Mouse (Mus musculus) kidney, embryonic 16.5 days (tissue): ENCODE measurements at regions not wholly inside any gene's neighbourhood (a gene's known extent, or its start where the extent isn't known, plus 50 kb on each side); places are given as distances from the start of the nearest gene placed in this dataset.

Experiments used
- ATAC-seq: fragments of 200-750 bp; cut with Nextera tagmentation; 2 replicates; pipeline ENCODE4 v1.8.0; 2017; ENCODE audit warnings: moderate TSS enrichment; ENCODE audit not compliant: low FRiP score, low TSS enrichment
- H3K27ac ChIP-seq: fragments of 300-500 bp; sonication (generic); 2 replicates; pipeline ENCODE4 v1.5.1; 2014; ENCODE audit warnings: low read length
- H3K27me3 ChIP-seq: fragments of 300-500 bp; sonication (generic); 2 replicates; pipeline ENCODE4 v1.6.1; 2014; ENCODE audit warnings: low read length, control low read depth, mixed read lengths; ENCODE audit not compliant: insufficient read depth
- H3K36me3 ChIP-seq: fragments of 300-500 bp; sonication (generic); 2 replicates; pipeline ENCODE4 v1.6.1; 2014; ENCODE audit warnings: low read length, control low read depth, mixed read lengths; ENCODE audit not compliant: insufficient read depth
- H3K4me1 ChIP-seq: fragments of 300-500 bp; sonication (generic); 2 replicates; pipeline ENCODE4 v1.6.1; 2014; ENCODE audit warnings: low read length, control low read depth, mixed read lengths; ENCODE audit not compliant: insufficient read depth
- H3K4me2 ChIP-seq: fragments of 300-500 bp; sonication (generic); replicated peaks from 2 replicates; pipeline ENCODE4 v1.6.1; 2014; ENCODE audit warnings: low read depth, low read length
- H3K4me3 ChIP-seq: fragments of 300-500 bp; sonication (generic); 2 replicates; pipeline ENCODE4 v1.5.1; 2014; ENCODE audit warnings: mild to moderate bottlenecking, low read length
- H3K9ac ChIP-seq: fragments of 300-500 bp; sonication (generic); replicated peaks from 2 replicates; pipeline ENCODE4 v1.6.1; 2014; ENCODE audit warnings: low read length
- H3K9me3 ChIP-seq: fragments of 300-500 bp; sonication (generic); 2 replicates; pipeline ENCODE4 v1.6.1; 2016; ENCODE audit warnings: low read length, control low read depth
- WGBS: fragments of 180-500 bp; shearing (Covaris S2); extraction: QIAGEN DNeasy Blood & Tissue Kit; methylation state at CpG from one replicate; pipeline ENCODE4 v1.1.7; 2014; 5-methylcytosine and 5-hydroxymethylcytosine counted together

DNA sequence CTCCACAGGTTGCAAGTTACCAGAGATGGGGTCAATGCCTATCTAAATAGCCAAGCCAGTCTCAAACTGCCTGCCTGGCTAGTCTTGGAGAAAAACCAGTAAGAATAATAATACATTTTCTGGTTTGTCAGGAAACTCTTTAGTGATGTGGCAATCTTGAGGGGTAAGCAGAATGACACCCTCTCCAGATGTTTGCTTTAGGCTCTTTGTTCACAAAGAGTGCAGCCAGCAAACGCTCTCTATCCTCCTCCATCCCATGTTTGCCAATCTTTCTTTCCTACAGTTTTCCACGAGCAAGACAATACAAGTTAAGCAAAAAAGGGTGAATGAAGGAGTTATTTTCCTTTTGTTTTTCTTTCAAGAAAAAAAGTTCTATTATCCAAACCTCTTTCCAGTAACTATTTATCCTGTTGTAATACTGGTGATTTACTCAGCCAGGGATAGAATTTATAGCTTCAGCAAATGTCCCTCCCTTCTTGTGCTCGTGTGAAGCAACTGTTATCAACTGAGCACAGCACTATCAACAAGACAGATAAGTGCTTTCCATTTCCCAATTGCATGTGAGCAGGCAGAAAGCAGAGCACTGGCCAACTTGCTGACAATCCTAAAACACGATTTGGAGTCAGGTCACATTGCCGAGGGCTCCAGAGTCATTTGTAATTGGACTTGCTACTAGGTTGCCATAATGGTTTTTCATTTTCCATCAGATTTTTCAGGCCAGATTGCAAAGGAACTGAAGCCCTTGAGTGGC, 873.5 kb downstream of the Rapgef2 start:
- ATAC-seq: no peak
- Histone ChIP-seq H3K4me2 (no peak overlapping the region), H3K4me3 (no peak overlapping the region), H3K4me1 (no peaks in the 10 kb centered on the region; the same call in 1 of the 2 replicates), H3K36me3 (no peaks in the 10 kb centered on the region), H3K27me3 (no peaks in the 10 kb centered on the region), H3K9ac (no peak overlapping the region), H3K27ac (no peak overlapping the region), H3K9me3 (no peaks in the 10 kb centered on the region)
- WGBS: 35% methylated on average over 5 of the region's 5 CpGs

GRCm38 (mm10) chr3:78411395-78411794, 874.9 kb downstream of the Rapgef2 start:
- 60% methylated on average over 4 of the region's 4 CpGs for WGBS
- H3K27me3 ChIP-seq: no peaks in the 10 kb centered on the region
- H3K9me3 ChIP-seq: no peaks in the 10 kb centered on the region
- no peak overlapping the region for H3K27ac ChIP-seq
- no peak for ATAC-seq
- no peak overlapping the region for H3K4me3 ChIP-seq
- no peaks in the 10 kb centered on the region; the same call in 1 of the 2 replicates for H3K4me1 ChIP-seq
- H3K36me3 ChIP-seq: no peaks in the 10 kb centered on the region
- H3K9ac ChIP-seq: no peak overlapping the region
- H3K4me2 ChIP-seq: no peak overlapping the region

DNA sequence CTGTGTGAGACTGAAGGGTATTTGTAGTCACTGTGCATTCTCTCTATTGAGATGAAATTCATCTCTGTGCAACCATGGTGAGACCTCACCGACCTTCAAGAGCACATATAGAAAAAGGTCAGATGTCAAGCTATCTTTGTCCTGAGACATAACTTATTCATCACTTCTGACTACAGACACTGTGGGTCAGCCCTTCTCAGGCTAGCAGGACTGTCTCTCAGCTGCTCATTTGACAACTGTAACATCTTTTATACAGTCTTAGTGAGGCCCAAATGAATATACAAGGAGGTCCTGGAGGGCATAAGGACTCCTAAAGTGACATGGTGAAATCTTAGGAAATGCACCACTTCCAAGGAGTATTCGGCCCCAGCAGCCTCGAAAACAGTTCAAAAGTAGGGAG, 877.1 kb downstream of the Rapgef2 start:
- WGBS: 74% methylated on average over 3 of the region's 3 CpGs
- Histone ChIP-seq H3K4me1 (peaks cover 7% of the 10 kb centered on the region; the same call in 1 of the 2 replicates), H3K36me3 (no peaks in the 10 kb centered on the region), H3K9me3 (no peaks in the 10 kb centered on the region), H3K9ac (no peak overlapping the region), H3K4me3 (no peak overlapping the region), H3K27me3 (no peaks in the 10 kb centered on the region), H3K4me2 (no peak overlapping the region), H3K27ac (no peak overlapping the region)
- ATAC-seq: no peak

DNA sequence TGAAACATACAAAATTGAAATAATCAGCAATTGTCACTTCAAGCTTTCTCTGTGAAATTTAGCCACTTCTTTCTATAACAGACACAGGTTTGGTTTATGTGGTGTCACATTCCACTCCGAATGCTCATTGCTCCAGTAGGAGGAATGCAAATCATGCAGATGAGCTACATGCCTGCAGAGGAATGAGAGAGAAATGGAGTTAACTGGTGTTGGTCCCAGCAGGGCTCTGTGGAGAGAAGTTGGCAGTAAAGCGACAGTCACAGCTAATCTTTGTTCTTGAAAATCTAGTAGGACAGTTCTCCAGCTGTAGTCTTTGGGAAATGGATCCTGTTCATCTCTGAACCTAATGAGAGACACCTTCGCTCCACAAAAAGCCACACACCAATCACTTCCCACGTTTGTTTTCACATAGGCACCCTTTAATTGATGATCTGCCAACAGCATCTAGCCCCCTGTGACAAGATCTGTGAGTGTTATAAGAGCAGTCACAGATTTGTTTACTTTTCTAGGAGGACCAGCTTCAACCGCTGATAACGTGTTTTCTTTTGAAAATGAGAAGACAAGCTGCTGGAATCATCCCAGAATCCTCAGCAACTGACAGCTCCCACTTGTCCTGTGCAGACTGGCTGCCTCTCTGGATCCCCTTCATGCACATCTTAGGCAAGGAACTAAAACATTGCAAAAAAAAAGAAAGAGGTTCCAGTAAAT, 880.4 kb downstream of the Rapgef2 start:
- no peaks in the 10 kb centered on the region for H3K27me3 ChIP-seq
- H3K9ac ChIP-seq: no peak overlapping the region
- H3K4me1 ChIP-seq: peaks cover 7% of the 10 kb centered on the region; the same call in 1 of the 2 replicates
- WGBS: 8% methylated on average over 6 of the region's 6 CpGs
- ATAC-seq: peak; percentile 90; the same call in 1 of the 2 replicates
- no peaks in the 10 kb centered on the region for H3K36me3 ChIP-seq
- H3K4me3 ChIP-seq: no peak overlapping the region
- H3K27ac ChIP-seq: no peak overlapping the region
- no peaks in the 10 kb centered on the region for H3K9me3 ChIP-seq
- no peak overlapping the region for H3K4me2 ChIP-seq

DNA sequence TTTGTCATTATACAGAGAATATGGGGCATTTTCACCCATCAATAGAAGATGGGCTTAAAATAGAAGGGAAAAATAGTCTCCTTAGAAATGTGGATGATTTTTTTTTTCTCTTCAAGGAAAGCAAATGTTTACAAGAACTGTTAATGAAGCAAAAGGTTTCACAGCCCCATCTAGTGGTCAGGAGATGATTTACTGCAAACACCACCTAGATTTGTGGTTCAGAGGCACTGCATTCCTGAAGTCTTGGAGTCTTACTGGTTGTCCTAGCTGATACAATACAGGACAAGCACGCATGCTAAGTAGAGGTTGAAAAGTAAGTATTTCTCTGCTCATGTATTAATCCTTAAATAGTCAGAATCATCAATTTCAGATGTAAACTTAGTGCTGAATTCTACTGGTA, 927.9 kb downstream of the Rapgef2 start:
- Histone ChIP-seq H3K4me2 (no peak overlapping the region), H3K27ac (no peak overlapping the region), H3K9me3 (no peaks in the 10 kb centered on the region), H3K9ac (no peak overlapping the region), H3K4me1 (no peaks in the 10 kb centered on the region), H3K4me3 (no peak overlapping the region), H3K27me3 (no peaks in the 10 kb centered on the region), H3K36me3 (no peaks in the 10 kb centered on the region)
- ATAC-seq: no peak
- 49% methylated on average over 1 of the region's 1 CpGs for WGBS

- H3K9ac ChIP-seq: no peak overlapping the region
- no peaks in the 10 kb centered on the region for H3K27me3 ChIP-seq
- no peak overlapping the region for H3K4me3 ChIP-seq
- no peaks in the 10 kb centered on the region for H3K36me3 ChIP-seq
- no peaks in the 10 kb centered on the region for H3K9me3 ChIP-seq
- H3K4me1 ChIP-seq: no peaks in the 10 kb centered on the region
- no peak overlapping the region for H3K4me2 ChIP-seq
- 91% methylated on average over 1 of the region's 1 CpGs for WGBS
- ATAC-seq: no peak
- no peak overlapping the region for H3K27ac ChIP-seq
These were observed 946.4 kb downstream of the Rapgef2 start for GRCm38 (mm10) chr3:78339891-78340290.

GRCm38 (mm10) chr3:78311630-78312406, 974.5 kb downstream of the Rapgef2 start:
- Histone ChIP-seq H3K4me1 (no peaks in the 10 kb centered on the region), H3K9ac (no peak overlapping the region), H3K27ac (no peak overlapping the region), H3K4me2 (no peak overlapping the region), H3K36me3 (no peaks in the 10 kb centered on the region), H3K4me3 (no peak overlapping the region), H3K9me3 (no peaks in the 10 kb centered on the region), H3K27me3 (no peaks in the 10 kb centered on the region)
- no peak for ATAC-seq
- 76% methylated on average over 7 of the region's 7 CpGs for WGBS

- H3K9me3 ChIP-seq: no peaks in the 10 kb centered on the region
- no peak overlapping the region for H3K27ac ChIP-seq
- no peak overlapping the region for H3K9ac ChIP-seq
- no peaks in the 10 kb centered on the region for H3K36me3 ChIP-seq
- H3K4me1 ChIP-seq: no peaks in the 10 kb centered on the region
- ATAC-seq: no peak
- H3K4me2 ChIP-seq: no peak overlapping the region
- no peak overlapping the region for H3K4me3 ChIP-seq
- no peaks in the 10 kb centered on the region for H3K27me3 ChIP-seq
These were observed 985.8 kb downstream of the Rapgef2 start for GRCm38 (mm10) chr3:78300506-78300905.

DNA sequence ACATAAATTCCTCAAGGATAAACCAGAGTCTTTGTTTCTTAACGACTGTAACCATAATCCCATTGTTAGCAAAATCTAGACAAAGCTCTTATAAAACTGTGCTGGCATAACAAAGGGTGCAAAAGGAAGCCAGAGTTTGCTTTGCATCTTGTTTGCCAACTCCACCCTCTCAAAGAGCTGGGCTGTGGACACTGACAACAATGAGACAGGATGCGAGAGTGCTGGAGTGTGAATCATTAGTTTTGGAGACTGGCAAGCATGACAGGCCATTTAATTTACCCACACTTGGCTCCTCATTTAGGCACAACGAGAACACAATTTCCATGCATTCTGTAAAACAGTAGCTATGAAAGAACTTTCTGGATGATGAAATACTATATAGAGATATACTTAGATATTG, 994.4 kb downstream of the Rapgef2 start:
- Histone ChIP-seq H3K9ac (no peak overlapping the region), H3K36me3 (no peaks in the 10 kb centered on the region), H3K4me1 (no peaks in the 10 kb centered on the region), H3K4me3 (no peak overlapping the region), H3K9me3 (no peaks in the 10 kb centered on the region), H3K4me2 (no peak overlapping the region), H3K27ac (no peak overlapping the region), H3K27me3 (no peaks in the 10 kb centered on the region)
- no peak for ATAC-seq
- 68% methylated on average over 3 of the region's 3 CpGs for WGBS
